Mouse (Mus musculus): ENCODE measurements at regions not wholly inside any gene's neighbourhood (a gene's known extent, or its start where the extent isn't known, plus 50 kb on each side); places are given as distances from the start of the nearest gene placed in this dataset.

DNA sequence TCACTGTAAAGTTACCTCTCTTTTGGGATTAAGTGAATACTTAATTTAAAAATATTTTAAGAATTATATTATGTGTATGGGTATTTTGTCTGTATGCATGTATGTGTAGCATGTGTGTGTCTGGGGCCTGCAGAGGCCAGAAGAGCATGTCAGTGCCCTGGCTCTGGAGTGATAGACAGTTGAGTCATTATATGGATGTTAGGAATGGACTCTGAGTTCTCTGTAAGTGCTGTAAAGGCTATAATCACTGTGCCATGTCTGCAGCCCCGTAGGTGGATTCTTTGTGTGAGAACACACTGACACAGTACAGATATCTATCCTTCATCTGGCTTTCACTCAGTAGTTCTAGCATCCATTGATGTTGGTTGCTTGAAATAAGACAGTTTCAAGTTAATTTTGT lies 2292.7 kb downstream of the 4930444P10Rik start:
- no peak overlapping the region for H3K4me3 ChIP-seq
- no peaks in the 10 kb centered on the region for H3K9me3 ChIP-seq
- H3K4me2 ChIP-seq: no peak overlapping the region
- no peak overlapping the region for H3K9ac ChIP-seq
- WGBS: 82% methylated on average over 1 of the region's 1 CpGs
- no peak for ATAC-seq (ENCODE audit: borderline replicate concordance, extremely low read depth, low FRiP score, low TSS enrichment)
- no peaks in the 10 kb centered on the region for H3K36me3 ChIP-seq
- no peak overlapping the region for H3K27ac ChIP-seq
- no peaks in the 10 kb centered on the region for H3K27me3 ChIP-seq
- H3K4me1 ChIP-seq: no peaks in the 10 kb centered on the region

DNA sequence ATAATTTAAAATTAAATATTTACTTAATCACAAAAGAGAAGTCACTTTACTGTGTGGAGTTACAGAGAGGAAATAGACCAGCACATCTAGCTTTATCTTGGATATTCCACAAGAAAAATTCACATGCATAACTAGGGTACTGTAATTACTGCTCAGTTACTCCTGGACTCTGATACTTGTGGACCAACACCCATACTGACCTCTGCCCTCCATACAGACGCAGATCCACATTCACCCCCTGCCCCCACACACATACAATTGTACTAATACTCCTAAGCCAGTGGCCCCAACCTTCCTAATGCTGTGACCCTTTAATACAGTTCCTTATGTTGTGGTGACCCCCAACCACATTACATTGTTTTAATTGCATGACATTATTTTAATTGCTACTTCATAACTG lies 2294.3 kb downstream of the 4930444P10Rik start:
- no peaks in the 10 kb centered on the region for H3K27me3 ChIP-seq
- no peak overlapping the region for H3K4me3 ChIP-seq
- no peaks in the 10 kb centered on the region for H3K4me1 ChIP-seq
- ATAC-seq (ENCODE audit: borderline replicate concordance, extremely low read depth, low FRiP score, low TSS enrichment): no peak
- whole genome bisulfite sequencing: 58% methylated on average over 1 of the region's 1 CpGs
- H3K9me3 ChIP-seq: no peaks in the 10 kb centered on the region
- H3K36me3 ChIP-seq: no peaks in the 10 kb centered on the region
- H3K4me2 ChIP-seq: no peak overlapping the region
- no peak overlapping the region for H3K27ac ChIP-seq
- no peak overlapping the region for H3K9ac ChIP-seq

DNA sequence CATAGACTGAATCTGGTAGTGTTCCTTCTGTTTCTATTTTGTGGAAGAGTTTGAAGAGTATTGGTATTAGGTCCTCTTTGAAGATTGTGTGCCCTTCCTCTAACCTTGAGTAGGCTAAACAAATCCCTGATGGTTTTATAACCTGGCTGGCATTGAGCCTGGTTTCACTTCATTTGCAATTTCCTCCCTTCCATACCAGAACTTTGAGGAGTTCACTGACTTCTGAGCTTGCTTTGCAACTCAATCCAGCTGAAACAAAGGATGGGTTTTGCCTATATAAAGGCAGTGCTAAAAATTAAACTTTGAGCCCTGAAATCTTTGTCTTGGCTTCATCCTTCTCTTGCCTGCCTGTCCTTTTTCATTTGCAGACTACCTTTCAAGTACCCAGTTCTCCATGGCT lies 2297.9 kb downstream of the 4930444P10Rik start:
- no peak for ATAC-seq (ENCODE audit: borderline replicate concordance, extremely low read depth, low FRiP score, low TSS enrichment)
- no peaks in the 10 kb centered on the region for H3K36me3 ChIP-seq
- no peak overlapping the region for H3K4me2 ChIP-seq
- H3K9me3 ChIP-seq: 0 out of 2 replicates have a peak, but pooled peaks cover 3% of the 10 kb centered on the region
- H3K4me3 ChIP-seq: no peak overlapping the region
- H3K27ac ChIP-seq: no peak overlapping the region
- H3K9ac ChIP-seq: no peak overlapping the region
- H3K27me3 ChIP-seq: no peaks in the 10 kb centered on the region
- H3K4me1 ChIP-seq: no peaks in the 10 kb centered on the region

DNA sequence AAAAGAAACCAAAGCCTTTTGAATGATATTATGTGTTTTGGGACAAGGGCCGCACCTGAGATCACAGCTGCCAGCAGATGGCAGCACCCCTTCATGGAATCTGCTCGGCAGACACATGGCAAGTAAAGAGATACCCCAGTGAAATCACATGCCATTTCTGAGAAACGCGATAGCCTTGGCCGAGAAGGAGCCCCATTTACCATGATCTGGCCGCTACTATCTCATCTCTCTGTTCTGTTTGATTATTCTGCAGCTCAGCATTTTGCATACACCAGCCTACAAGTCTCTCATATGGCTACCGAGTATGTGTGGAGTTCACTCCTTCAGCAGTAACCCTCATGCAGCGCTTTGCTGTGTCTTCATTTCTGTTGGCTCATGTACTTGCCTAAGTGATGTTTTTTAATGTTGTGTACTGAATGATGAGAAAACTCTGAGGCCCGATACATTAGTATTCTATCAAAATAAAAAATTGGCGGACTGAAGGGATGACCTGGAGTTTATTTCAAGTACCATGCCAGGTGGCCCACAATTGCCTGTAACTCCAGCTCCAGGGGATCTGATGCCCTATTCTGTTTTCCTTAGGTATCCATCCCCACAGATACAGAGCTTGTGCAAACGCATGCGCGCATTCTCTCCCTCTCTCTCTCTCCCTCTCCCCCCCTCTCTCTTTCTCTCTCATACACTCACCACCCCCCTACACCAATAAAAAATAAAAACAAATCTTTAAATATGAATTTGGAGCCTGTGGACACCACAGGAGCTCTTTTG lies 2303.6 kb downstream of the 4930444P10Rik start:
- Histone ChIP-seq H3K27me3 (no peaks in the 10 kb centered on the region), H3K4me1 (no peaks in the 10 kb centered on the region), H3K4me2 (peak overlapping the region; percentile 31; the same call in 1 of the 2 replicates), H3K36me3 (no peaks in the 10 kb centered on the region), H3K9ac (no peak overlapping the region), H3K9me3 (0 out of 2 replicates have a peak, but pooled peaks cover 3% of the 10 kb centered on the region), H3K27ac (no peak overlapping the region), H3K4me3 (no peak overlapping the region)
- 38% methylated on average over 13 of the region's 13 CpGs for WGBS
- ATAC-seq (ENCODE audit: borderline replicate concordance, extremely low read depth, low FRiP score, low TSS enrichment): peak; percentile 62; the same call in 1 of the 2 replicates

DNA sequence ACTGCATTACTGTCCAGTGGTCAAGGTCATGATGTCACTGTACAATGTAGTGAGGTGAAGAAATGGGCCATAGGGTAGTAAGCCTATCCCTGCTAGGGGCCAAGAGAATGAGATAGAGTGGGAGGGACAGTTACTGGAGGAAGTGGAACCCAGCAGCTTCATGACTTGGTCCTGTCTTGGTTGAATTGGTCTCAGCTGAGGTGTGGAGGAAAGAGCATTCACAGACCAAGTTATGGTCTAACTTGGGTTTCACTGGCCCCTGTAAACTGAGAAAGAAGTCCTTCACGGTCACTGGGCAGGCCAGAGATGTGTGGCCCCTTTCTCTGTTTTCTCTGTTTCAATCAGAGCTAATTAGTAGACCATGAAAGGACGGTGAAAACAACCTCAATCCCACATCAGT lies 2306.1 kb downstream of the 4930444P10Rik start:
- H3K4me3 ChIP-seq: no peak overlapping the region
- no peak for ATAC-seq (ENCODE audit: borderline replicate concordance, extremely low read depth, low FRiP score, low TSS enrichment)
- no peaks in the 10 kb centered on the region for H3K36me3 ChIP-seq
- no peaks in the 10 kb centered on the region for H3K27me3 ChIP-seq
- H3K4me2 ChIP-seq: no peak overlapping the region
- no peaks in the 10 kb centered on the region for H3K9me3 ChIP-seq
- H3K27ac ChIP-seq: no peak overlapping the region
- no peaks in the 10 kb centered on the region for H3K4me1 ChIP-seq
- WGBS: 67% methylated on average over 2 of the region's 2 CpGs
- no peak overlapping the region for H3K9ac ChIP-seq

DNA sequence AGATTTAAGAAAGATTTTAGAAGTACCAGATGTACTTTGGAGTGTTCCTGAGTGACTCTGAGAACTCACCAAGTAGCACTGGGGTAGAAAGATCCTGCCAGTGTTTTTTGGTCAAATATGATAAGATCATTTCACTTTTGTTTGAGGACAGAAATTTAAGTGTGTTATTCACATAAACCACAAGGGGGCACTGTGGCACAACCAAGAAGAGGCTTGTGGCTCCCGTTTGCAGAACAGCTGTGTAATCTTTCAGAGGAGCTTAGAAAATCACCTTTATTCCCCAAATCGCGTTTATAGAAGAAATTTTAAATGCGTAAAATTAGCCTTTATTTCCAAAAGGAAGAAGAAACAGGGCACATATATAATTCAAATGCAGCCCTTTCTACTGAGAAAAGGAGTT lies 2308.7 kb downstream of the 4930444P10Rik start:
- no peak overlapping the region for H3K4me3 ChIP-seq
- H3K4me1 ChIP-seq: no peaks in the 10 kb centered on the region
- H3K27me3 ChIP-seq: no peaks in the 10 kb centered on the region
- no peaks in the 10 kb centered on the region for H3K9me3 ChIP-seq
- no peak overlapping the region for H3K9ac ChIP-seq
- no peak overlapping the region for H3K27ac ChIP-seq
- H3K4me2 ChIP-seq: no peak overlapping the region
- H3K36me3 ChIP-seq: no peaks in the 10 kb centered on the region
- no peak for ATAC-seq (ENCODE audit: borderline replicate concordance, extremely low read depth, low FRiP score, low TSS enrichment)
- whole genome bisulfite sequencing: 7% methylated on average over 4 of the region's 4 CpGs

DNA sequence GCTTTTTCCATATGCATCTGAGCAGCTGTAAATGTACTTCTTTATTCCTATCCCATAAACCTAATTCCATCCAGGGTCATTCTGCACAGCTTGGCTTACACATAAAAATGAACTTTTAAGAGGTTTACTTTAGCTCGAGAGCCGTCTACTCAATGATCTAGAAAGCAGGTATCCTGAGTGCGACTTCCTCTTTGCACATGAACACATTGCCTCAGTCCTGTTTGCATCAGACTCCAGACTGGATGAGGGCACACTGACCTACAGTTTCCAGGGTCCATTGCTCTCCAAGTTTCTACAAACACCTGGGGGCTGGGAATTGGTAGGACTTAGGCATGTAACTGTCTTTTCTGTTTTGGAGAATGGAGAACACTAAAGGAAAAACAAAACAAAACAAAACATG lies 2310.5 kb downstream of the 4930444P10Rik start:
- no peak overlapping the region for H3K27ac ChIP-seq
- 45% methylated on average over 3 of the region's 3 CpGs for WGBS
- ATAC-seq (ENCODE audit: borderline replicate concordance, extremely low read depth, low FRiP score, low TSS enrichment): no peak
- no peak overlapping the region for H3K4me3 ChIP-seq
- no peaks in the 10 kb centered on the region for H3K9me3 ChIP-seq
- no peaks in the 10 kb centered on the region for H3K36me3 ChIP-seq
- H3K4me2 ChIP-seq: no peak overlapping the region
- H3K4me1 ChIP-seq: no peaks in the 10 kb centered on the region
- no peaks in the 10 kb centered on the region for H3K27me3 ChIP-seq
- H3K9ac ChIP-seq: no peak overlapping the region

DNA sequence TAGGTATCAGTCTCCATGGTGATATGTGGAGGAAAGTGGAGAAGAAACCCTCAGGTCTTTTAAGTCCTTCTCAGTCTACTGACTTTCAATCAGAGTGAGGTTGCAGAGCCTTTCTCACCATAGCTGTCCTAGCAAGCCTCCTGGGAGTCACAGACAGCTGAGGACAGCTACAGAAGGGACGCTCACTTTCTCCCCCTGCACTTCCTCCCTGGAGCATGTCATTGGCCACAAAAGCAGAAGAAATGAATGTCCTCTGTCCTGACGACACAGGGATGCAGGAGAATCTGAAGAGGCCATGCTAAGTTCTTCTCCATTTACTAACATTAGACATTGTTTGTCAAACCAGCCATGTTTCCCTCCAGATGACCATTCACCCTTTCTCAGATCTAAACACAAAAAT lies 2321.0 kb downstream of the 4930444P10Rik start:
- Histone ChIP-seq H3K27me3 (no peaks in the 10 kb centered on the region), H3K27ac (no peak overlapping the region), H3K4me1 (peaks cover 19% of the 10 kb centered on the region), H3K9ac (no peak overlapping the region), H3K36me3 (no peaks in the 10 kb centered on the region), H3K4me2 (no peak overlapping the region), H3K4me3 (no peak overlapping the region), H3K9me3 (no peaks in the 10 kb centered on the region)
- no peak for ATAC-seq (ENCODE audit: borderline replicate concordance, extremely low read depth, low FRiP score, low TSS enrichment)
- 40% methylated on average over 2 of the region's 2 CpGs for WGBS

DNA sequence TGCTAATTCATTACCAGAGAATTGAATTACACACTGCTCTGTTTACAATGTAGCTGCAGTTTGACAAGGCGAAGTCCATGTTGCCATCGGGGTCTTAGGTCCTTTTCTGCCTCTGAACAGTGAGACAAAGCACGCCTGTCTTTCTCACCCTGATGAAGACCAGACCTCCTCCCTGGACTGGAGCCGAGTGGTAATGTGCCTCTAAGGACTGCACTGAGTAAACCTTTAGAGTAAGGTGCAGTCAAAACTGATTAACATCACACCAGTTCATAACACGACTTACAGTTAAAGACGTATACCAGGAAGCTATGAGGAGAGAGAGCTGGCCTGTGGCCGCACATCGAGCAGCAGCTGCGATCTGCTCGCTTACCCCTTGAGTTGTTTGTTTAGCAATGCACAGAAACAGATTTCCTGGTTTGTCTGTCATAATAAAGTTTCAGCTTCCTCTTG lies 2322.1 kb downstream of the 4930444P10Rik start:
- H3K4me2 ChIP-seq: peak overlapping the region; percentile 12; the same call in 1 of the 2 replicates
- H3K36me3 ChIP-seq: no peaks in the 10 kb centered on the region
- H3K4me3 ChIP-seq: no peak overlapping the region
- peaks cover 19% of the 10 kb centered on the region for H3K4me1 ChIP-seq
- no peak overlapping the region for H3K9ac ChIP-seq
- 9% methylated on average over 10 of the region's 10 CpGs for WGBS
- no peaks in the 10 kb centered on the region for H3K9me3 ChIP-seq
- H3K27ac ChIP-seq: no peak overlapping the region
- H3K27me3 ChIP-seq: no peaks in the 10 kb centered on the region
- peak; percentile 73; the same call in 1 of the 2 replicates for ATAC-seq (ENCODE audit: borderline replicate concordance, extremely low read depth, low FRiP score, low TSS enrichment)

DNA sequence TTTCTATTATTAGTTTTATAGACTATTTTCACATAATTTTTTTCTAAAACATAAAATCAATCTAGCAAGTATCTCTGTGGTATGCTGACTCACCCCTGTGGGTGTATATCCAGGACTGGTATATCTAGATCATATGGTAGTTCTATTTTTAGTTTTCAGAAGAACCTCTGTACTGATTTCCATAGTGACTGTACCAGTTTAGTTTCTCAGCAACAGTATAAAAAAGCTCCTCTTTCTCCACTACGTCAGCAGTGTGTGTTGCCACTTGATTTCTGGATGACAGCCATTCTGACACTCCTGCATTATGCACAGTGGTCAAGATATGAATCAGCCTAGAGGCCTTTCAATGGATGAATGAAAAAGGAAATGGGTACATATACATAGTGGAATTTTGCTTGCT lies 2338.6 kb downstream of the A830018L16Rik start:
- Histone ChIP-seq H3K9me3 (no peaks in the 10 kb centered on the region), H3K27me3 (no peaks in the 10 kb centered on the region), H3K9ac (no peak overlapping the region), H3K4me3 (no peak overlapping the region), H3K4me1 (no peaks in the 10 kb centered on the region), H3K27ac (no peak overlapping the region), H3K4me2 (no peak overlapping the region), H3K36me3 (no peaks in the 10 kb centered on the region)
- 47% methylated on average over 1 of the region's 1 CpGs for WGBS
- no peak for ATAC-seq (ENCODE audit: borderline replicate concordance, extremely low read depth, low FRiP score, low TSS enrichment)

DNA sequence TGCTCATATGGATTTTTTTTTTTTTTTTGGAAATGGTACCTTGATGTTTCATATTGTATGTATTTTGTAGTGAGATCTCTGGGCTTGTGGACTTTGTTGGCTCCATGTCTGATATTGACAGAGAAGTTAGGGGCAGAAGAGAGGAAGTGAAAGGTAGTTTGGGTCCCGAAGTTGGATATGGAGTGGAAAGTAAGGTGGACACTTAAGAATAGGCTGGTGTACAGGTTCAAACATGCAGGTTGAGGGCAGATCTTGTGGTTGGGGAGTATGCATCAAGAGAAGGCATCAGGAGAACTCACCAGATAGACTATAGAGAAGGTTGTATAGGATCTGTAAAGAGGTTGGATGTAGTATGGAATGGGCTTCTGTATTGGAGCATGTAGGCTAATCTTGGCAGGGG lies 2337.5 kb downstream of the A830018L16Rik start:
- no peaks in the 10 kb centered on the region for H3K9me3 ChIP-seq
- no peak for ATAC-seq (ENCODE audit: borderline replicate concordance, extremely low read depth, low FRiP score, low TSS enrichment)
- H3K27ac ChIP-seq: no peak overlapping the region
- no peak overlapping the region for H3K9ac ChIP-seq
- 83% methylated on average over 1 of the region's 1 CpGs for WGBS
- no peaks in the 10 kb centered on the region for H3K27me3 ChIP-seq
- no peak overlapping the region for H3K4me3 ChIP-seq
- no peaks in the 10 kb centered on the region for H3K36me3 ChIP-seq
- no peak overlapping the region for H3K4me2 ChIP-seq
- H3K4me1 ChIP-seq: no peaks in the 10 kb centered on the region
